Mouse (Mus musculus) granulocyte monocyte progenitor cell, adult 5-6 weeks (primary cell): ENCODE data around the gene Stard7. TPM values are rescaled to one million over a fixed set of nuclear protein-coding genes. Genes with fewer than 3 reads are reported as not detected.
A peak's percentile ranks its signal among the peaks of the same experiment; 100 is the strongest.

Source experiments
- ATAC-seq: replicated peaks from 2 replicates; pipeline ENCODE4 v1.8.0; 2016; ENCODE audit warnings: mild to moderate bottlenecking, moderate TSS enrichment, inconsistent platforms; ENCODE audit not compliant: poor library complexity, severe bottlenecking
- total RNA-seq, 2 experiments: library from RNA; stranded (forward) in 1 of 2; stranded (reverse) in 1 of 2; fragments of 200-712, 200-1000 nt in 1 of 2; fragments of >200 nt in 1 of 2; fragmentation: Nextera tagmentation in 1 of 2; gene quantifications; 2 replicates each; pipeline ENCODE4 v1.2.3; 2014 to 2017

Stard7 gene
- total RNA-seq, 2 experiments from 2014 or later: 69.6 to 131 TPM

DNA sequence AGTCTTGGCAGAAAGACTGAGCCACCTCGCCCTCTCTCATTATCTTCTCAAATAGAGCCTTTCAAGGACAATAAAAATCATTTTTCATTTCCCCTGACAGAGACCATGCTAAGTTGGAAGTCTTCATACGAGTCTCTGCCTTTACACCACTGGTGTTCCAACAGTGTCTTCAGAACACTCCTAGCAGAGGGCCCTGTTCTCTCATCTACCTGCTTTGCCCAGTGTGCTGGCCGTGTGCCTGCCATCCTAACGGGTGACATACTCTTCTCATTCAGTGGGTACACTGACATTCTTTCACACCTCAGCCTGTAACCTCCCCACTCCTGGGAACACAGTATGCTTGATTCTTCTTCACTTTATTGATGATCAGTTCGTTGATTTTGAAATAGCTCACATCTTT is 46.4 kb downstream of the Stard7 start:
- ATAC-seq: no peak

DNA sequence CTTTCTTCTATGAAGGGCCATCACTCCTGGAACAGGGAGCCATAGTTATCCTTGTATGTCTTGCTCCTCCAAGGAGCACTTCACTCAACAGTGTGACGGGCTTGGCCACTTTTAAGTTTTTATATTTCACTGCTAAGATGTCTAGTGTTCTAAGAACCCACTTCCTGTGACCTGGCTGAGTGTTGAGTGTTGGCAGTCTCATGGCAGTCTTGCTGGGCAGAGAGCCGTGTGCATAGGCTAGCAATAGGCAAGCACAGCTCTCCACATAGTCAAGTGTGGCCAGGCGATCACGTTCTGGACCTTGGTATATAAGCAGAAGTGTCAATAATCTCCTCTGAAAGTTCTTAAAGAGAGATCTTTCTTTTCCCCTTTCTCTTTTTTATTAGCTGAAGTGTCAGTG is 48.1 kb downstream of the Stard7 start:
- ATAC-seq: no peak

DNA sequence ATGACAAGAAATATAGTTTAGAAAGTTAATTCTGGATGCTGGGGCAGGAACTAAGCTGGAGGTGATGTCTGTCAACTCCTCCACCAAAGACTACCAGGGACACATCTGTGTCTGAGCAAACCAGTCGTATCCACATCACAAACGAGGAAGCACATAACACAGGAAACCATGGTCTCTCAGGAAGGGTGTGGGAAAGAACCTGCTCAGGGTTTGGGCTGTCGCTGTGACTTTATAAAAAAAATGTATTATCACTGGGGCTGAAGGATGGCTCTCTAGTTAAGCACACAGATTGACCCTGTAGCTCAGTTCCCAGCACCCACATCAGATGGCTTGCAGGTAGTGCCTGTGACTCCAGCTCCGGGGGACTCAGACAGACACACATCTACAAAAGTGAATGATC is 49.1 kb downstream of the Stard7 start:
- no peak for ATAC-seq

DNA sequence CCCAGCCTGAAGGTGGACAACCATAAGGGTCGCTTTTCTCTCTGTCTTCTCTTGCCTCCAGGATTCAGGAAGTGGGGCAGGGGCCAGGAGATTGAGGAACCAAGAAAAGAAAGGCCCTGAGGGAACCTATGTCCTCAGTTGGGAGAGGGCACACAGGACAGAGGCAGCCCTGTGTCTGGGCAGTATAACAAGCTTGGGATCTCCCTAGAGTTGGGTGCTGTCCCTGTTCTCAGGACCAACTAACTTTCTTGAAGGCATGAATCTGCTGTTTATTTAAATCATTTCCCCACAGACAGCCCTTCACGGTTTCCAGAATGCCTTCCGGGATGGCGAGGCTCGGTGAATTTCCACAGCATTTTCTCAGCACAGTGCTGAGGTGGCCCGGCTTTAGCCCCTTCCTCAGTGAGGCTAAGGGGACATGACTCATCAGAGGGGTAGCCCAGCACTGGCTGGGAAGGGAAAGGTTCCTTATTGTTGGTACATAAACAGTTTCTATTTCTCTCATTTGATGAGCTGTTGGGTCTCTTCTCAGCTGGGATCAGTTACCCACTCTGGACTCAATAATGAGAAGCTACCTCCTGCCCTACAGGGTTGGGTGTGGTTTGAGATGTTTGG is 52.8 kb downstream of the Stard7 start:
- ATAC-seq: peak; percentile 64

DNA sequence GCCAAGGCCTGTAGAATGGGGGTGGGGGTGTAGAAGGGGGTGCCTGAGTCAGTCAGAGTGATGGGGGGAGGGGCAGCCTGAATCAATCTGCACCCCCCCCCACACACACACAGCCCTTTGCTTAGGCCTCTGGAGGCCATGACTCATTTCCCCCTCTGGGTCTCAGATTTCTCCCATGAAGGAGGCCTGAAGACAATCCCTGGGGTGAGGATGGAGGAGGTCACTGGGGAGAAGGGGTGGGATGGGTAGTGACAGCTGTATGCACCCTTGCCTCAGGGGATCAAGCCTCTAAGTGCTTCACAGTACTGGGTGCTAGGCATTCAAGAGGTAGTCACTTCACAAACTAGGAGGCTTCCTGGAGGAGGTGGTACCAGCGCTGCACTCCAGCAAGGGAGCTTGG is 53.6 kb downstream of the Stard7 start:
- ATAC-seq: no peak

DNA sequence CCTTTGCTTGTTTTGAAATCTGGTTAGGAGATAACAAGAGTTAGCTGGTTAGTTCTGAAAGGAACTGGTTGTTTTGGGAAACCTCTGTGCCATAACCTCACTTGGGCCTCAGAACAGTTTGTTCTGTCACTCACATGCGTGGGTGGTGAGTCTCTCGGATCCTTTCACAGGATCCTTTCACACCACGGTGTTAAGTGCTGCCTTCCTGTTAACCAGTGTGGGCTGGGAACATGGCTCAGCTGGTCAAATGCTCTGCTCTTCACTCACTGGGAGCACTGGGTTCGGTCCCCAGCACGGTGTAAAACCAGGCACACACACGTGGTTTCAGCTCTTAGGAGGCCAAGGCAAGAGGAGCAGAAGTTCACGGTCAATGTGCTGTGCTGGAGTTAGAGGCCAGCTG is 54.4 kb downstream of the Stard7 start:
- no peak for ATAC-seq

DNA sequence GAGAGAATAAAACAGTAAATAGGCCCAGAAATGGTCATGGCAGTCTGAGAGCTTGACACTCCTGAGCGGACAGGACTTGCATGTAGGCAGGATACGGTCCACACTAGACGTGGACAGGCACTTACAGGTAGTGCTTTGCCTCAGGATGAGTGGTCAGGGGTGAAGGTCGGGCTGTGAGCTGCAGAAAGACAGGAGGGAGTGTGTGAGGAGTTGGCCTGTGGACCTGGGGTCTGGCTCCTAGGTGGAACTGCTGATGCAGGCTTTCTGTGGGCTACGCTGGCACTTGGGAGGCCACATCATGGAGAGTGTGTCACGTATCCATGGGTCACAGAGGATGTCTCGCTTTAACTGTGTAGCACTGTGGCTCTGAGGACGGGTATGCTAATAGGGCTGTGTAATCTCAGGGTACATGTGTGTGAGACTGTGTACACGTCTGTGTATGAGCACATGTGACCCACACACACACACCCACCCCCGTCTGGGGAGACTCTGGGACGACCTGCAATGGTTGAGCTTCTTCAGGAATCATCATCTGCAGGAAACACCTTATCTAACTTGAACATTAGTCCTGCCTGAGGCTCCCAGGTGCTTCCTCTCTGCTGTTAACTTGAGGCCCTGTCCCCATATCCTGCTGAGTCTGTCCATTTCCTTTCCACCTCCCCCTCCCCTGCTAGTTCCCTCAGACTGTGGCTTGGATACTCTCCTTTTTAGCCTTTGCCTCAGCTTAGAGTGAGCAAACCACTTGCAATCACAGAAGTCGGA is 58.3 kb downstream of the Stard7 start:
- peak; percentile 88 for ATAC-seq

DNA sequence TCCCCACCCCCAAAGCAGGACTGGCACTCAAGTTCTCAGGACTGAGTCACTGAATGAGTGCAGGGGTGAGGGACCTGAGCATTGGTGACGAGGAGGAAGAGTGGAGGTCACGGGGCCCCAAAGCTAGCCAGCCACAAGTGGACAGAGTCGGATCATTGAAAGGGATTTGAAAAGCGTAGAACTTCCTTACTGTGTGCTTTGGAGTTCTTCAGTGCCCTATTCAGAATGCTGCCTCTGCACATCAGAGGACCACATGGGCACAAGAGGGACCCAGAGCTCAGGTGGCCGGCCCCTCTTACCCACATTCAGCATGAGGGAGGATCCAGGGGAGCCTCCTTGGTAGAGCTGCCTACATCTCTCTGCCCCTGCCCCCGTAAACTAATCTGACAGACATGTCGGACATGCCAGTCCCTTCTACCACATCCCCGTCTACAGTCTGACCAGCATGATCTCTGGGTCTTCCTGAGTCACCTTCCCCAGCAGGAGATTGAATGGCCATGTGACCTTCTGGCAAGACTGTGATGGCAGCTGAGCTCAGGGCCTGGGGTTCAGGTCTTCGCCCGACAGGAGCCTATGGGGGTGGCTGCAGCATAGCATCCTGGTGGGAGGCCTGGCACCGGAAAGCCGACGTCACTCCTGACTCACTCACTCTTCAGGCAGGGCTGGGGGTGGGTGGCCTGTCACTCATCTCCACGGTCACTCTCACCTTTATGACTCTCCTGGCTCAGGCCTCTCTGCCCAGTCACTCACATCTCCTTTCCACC is 63.0 kb downstream of the Stard7 start:
- no peak for ATAC-seq

DNA sequence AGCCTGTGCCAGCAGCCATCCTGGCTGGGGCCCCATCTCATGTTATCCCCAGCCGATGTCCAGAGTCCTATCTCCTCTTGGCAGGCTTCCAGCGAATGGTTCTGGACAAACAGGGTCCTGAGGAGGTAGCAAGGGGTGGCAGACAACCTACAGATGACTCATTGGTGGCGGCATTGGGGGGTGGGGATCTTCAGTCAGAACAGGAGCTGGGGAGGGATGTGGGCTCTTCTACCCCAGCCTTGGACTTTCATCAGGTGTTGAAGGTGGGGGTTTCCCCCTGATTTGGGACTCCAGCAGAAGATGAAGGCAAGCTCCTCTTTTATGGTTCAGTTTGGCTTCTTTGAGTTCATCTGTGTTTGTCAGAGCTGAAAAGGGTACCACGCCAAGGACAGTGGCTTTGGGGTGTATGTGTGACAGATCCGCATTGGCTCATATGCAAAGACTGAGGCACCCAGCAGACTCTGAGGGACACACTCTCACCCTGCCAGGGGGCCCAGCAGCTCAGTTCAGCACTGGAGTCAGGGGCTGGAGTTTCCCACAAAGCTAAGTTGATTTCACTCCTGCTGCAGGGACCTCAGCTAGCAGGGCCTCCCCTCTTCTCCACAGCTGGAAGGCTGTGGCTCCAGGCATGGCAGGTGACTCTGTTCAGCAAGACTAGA is 64.1 kb downstream of the Stard7 start:
- ATAC-seq: no peak

DNA sequence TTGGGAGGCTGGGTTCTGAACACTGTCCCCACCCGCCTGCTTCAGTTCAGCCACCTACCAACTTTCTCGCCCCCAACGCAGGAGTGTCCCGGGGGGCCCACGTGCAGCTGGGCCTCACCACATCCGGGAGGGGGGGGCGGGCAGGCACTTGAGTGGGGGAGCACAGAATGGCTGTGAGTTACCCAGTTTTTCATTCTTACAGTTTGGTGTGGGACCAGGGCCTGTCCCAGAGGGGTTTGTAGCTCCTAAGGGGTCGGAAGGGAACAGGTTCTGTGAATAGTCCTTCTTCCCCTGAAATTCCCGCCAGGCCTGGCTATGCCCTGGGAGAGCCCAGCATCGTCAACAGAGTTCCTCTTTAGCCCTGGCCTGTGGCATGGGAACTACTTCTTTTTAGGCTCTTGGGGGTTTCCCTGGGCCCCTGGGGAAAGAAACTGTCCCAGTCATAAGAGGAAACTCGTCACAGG is 65.1 kb downstream of the Stard7 start:
- ATAC-seq: peak; percentile 20

DNA sequence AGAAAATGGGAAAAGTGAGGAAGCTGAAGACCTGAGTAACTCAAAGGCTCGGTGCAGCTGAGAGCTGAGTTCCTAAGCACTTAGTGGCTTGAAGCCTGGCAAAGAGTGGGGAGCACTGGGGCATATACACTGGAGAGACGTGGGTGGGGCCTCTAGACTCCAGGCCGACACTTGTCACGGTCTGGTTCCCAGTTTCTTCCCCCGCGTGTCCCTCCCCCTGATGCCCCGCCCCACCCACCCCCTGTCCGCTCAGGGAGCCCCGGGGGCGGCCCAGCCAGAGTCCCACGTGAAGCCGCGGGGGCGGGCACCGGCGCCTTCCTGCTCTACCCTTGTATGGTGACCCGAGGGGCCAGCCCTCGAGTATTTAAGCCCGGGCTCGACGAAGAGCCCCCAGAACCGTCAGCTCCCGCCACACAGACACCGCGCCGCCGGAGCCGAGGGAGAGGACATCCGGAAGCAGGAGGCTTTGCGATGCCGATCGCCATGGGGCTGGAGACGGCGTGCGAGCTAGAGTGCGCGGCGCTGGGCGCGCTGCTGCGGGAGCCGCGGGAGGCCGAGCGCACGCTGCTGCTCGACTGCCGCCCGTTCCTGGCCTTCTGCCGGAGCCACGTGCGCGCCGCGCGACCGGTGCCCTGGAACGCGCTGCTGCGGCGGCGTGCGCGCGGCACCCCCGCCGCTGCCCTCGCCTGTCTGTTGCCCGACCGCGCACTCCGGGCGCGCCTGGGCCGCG is 65.9 kb downstream of the Stard7 start, which contains the start of gene Dusp2:
TSS of gene Dusp2 (plus strand) at position 393 of the 730 bp plus-strand sequence.
- peak; percentile 63 for ATAC-seq

DNA sequence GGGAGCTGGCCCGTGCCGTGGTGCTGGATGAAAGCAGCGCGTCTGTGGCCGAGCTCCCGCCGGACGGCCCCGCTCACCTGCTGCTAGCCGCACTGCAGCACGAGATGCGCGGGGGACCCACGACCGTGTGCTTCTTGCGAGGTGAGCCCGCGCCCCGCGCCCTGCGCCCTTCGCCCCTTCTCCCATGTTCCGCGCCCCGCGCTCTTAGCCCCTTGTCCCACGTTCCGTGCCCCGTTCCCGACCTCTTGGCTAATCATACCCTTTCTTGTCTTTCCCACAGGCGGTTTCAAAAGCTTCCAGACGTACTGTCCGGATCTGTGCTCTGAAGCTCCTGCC is 66.4 kb downstream of the Stard7 start:
- no peak for ATAC-seq

DNA sequence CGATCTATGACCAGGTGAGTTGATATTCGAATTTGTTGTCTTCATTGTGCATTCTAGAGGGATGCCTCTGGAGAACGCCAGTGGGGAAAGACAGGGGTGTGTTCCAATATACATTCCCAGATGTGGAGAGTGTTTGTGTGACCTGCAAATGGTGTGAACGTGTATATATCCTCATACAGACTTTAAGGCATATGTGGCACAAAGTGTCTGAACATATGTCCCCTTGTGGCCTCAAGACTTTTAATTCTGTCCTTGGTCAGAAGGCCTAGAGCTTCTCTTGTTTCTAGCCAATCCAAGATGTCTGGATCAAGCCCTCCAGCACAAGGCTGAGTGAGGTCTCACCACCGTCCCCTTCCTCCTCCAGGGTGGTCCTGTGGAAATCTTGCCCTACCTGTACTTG is 66.9 kb downstream of the Stard7 start:
- no peak for ATAC-seq

DNA sequence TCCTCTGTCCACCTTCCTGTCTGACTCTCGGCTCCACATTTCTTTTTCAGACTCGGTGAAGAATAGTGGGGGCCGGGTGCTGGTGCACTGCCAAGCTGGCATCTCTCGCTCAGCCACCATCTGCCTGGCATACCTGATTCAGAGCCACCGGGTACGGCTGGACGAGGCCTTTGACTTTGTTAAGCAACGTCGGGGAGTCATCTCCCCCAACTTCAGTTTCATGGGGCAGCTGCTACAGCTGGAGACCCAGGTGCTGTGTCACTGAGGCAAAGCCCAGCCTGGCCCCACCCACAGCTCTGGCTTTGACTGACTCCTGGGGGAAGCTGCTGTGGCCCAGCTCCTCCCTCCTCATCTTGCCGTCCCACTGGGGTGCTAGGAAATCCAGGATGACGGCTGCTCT is 67.5 kb downstream of the Stard7 start:
- ATAC-seq: peak; percentile 19

DNA sequence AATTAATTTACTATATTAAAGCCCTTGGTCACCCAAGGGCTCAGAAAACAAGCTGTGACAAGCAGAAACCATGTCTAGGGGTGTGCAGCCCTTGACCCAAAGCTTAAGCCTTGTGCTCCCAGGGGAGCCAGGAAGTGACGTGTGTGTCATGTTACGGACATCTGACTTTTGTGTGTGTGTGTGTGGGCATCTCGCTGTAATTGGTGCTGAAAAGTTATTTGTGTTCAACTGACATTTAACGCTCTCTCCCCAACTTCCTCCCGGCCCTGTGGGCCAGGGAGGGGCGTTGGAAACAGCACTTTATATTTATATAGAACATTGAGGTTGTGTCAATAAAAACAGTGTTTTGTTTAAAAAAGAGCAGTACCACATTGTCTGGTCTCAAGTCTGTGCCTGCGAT is 68.0 kb downstream of the Stard7 start:
- no peak for ATAC-seq

DNA sequence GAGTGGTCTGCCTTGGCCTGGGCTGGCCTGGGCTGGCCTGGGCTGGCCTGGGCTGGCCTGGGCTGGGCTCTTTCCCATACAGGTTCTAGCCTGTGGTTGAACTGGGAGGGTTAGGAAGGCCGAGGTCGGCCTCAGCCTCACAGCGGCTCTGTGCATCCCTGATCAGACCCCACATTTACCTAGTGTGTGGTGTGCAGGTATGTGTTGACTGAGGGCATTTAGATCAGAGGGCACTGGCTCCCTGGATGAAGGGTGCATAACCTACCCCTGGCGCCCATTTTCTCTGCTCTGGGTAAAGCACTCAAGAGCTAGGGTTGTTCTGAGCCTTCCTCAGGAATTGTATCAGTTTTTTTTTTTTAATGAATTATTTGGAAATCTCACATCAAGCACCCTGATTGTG is 68.4 kb downstream of the Stard7 start, which contains the start of gene Astl:
TSS of gene Astl (plus strand) at position 224 of the 400 bp plus-strand sequence.
- no peak for ATAC-seq

DNA sequence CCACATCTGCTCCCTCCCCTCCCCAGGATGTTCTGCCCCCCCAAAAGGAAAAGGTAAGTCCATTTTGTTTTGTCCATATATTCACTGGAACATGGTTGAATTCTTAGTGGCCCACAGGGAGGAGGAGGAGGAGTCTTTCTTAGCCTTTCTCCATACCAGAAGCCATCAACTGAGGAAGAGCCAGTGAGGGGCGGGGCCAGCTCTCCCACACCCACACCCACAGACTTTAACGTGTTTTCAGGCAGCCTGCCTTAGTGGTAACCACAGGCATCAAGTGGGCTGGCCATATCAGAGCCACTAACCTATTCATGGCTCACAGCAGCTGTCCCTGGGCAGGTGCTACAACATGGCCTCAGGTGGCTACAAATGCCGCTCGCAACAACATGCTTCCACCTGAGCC is 68.8 kb downstream of the Stard7 start:
- ATAC-seq: peak; percentile 21

DNA sequence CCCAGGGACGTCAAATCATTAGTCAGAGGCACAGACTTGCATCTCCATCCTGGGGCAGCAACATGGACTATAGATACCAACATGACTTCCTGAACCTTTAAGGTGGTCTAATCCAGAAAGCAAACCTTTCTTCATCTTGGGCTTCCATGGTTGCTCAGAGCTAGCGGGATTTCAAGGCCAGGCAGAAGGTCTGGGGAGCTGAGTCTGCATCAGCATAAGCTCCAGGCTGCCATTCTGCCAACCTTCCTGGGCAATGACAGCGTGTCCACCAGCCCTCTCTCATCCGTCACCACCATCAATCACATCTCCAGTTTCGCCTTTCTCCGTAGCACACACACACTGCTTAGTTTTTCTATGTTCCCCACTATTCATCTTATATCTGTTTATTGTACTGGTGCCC is 69.2 kb downstream of the Stard7 start:
- ATAC-seq: no peak

DNA sequence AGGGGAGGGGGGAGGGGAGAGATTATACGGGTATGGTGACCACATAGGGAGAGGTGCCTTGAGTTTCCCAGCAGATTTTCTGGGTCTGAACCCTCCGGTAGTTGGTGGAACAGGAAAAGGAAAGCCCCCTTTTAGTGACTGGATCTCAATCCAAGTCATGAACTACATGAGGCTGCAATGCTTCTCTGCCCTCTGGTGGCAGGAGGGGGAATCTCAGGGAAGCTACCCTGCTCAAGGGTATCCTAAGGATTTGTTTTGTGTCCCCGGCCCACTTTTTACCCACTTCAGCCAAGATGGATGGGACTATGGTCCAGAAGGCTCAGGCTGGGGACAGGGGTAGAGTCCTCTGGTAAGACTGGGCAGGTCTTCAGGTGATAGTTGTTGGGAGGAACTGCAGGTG is 71.1 kb downstream of the Stard7 start:
- no peak for ATAC-seq

DNA sequence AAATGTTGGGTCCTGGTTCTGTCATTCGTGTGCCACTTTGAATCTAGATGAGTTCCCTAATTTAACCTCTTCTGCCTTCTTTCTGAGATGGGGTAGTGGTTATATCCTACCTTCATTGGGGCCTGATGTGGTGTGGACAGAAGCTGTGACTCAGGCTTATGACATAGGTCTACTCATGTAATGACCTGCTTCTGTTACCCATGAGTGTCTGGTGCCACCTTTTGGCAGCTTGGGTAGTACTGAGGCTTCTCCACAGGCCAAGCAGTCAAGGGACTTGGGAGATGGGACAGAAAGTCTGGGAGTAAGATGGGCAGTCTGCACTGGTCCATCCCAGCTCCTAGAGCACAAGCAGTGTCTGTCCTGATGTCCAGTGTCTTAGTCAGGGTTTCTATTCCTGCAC is 76.3 kb downstream of the Stard7 start:
- peak; percentile 70 for ATAC-seq
